ENCODE assay signal across 18 mouse cellular contexts in the genomic region with DNA sequence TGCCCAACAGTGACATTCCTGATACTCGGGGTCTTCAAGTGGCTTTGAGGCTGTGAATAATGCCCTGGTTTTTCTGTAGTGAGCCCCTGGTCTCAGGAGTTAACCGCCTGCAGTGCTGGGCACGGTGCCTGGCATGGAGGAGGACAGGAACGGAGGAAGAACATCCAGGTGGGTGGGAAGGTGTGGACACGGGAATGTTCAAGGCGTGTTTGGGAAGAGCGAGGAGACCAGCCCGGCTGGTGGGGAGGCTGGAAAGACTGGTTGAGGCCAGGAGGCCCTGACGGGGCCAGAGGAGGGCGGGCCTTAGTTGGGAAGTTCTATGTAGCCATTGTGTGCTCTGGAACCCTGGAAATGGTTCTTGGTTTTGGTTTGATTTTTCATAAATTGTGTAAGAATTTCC. TPM values are rescaled to one million over a fixed set of nuclear protein-coding genes. Genes with fewer than 3 reads are reported as not detected.
DNase-seq lines count a peak whose midpoint lies in the region; ATAC-seq and TF ChIP-seq lines count a peak whose summit lies in the region.
"Had no signal": no experiment of that assay in that cellular context is flagged by ENCODE, and none has a peak within 500 bp of the region (broad histone marks: within the 10 kb centered on the region; RNA-seq: fewer than 3 reads in every experiment).

No protein-coding gene starts in this region.

- no peak overlapping the region for H3K4me3 ChIP-seq in stomach, postnatal 0 days (ENCODE audit: low read depth, low read length)
- H3K4me3 ChIP-seq in midbrain, embryonic 15.5 days, result no peak overlapping the region

- no peak overlapping the region for H3K9ac ChIP-seq in stomach, postnatal 0 days (ENCODE audit: low read length)
- no peak overlapping the region for H3K9ac ChIP-seq in midbrain, embryonic 15.5 days

- no peaks in the 10 kb centered on the region for H3K4me1 ChIP-seq in stomach, postnatal 0 days (replicated peaks; ENCODE audit: control insufficient read depth, insufficient read depth)
- H3K4me1 ChIP-seq in midbrain, embryonic 15.5 days, result no peaks in the 10 kb centered on the region

- no peaks in the 10 kb centered on the region for H3K9me3 ChIP-seq in stomach, postnatal 0 days (ENCODE audit: control insufficient read depth, low read length)
- no peaks in the 10 kb centered on the region for H3K9me3 ChIP-seq in midbrain, embryonic 15.5 days
- H3K9me3 ChIP-seq: G1E had no signal

- no peak for ATAC-seq in stomach, postnatal 0 days (ENCODE audit: low FRiP score, low TSS enrichment)
- ATAC-seq in midbrain, embryonic 15.5 days (replicated peaks), result no peak
- ATAC-seq: activated CD4-positive, CD25-positive, alpha-beta regulatory T cell, adult 4 months; CD4-positive, CD25-positive, alpha-beta regulatory T cell, adult 4 months; Patski had no signal

- WGBS in stomach, postnatal 0 days, result 73% methylated on average over 10 of the region's 10 CpGs
- WGBS in midbrain, embryonic 15.5 days, result 91% methylated on average over 10 of the region's 10 CpGs

- peak; percentile 96 for DNase-seq in fat pad, adult 2 months (ENCODE audit: extremely low read depth, low read depth, low spot score)
- DNase-seq in stomach, postnatal 0 days (ENCODE audit: low spot score), result peak; percentile 37
- DNase-seq in spleen, postnatal 10 days (ENCODE audit: low spot score in 2 of 2), result no peak
- DNase-seq: adrenal gland, adult 2 months; adrenal gland, adult 8-10 months; adrenal gland, postnatal 10 days; adrenal gland, postnatal 14 days; adrenal gland, postnatal 25 days; adrenal gland, postnatal 36 days; B cell, adult 2 months; cerebellum, adult 11 months; cerebellum, adult 11-12 months; cerebellum, adult 18-20 months had no signal

- no peaks in the 10 kb centered on the region for H3K36me3 ChIP-seq in stomach, postnatal 0 days (ENCODE audit: control insufficient read depth, insufficient read depth, low read length)
- no peaks in the 10 kb centered on the region for H3K36me3 ChIP-seq in midbrain, embryonic 15.5 days (replicated peaks)
- H3K36me3 ChIP-seq: G1E had no signal

- no peak overlapping the region for H3K4me2 ChIP-seq in stomach, postnatal 0 days (replicated peaks; ENCODE audit: low read depth)
- no peak overlapping the region for H3K4me2 ChIP-seq in midbrain, embryonic 15.5 days

- no peak for TF ChIP-seq CTCF in stomach, postnatal 0 days (IDR thresholded peaks at IDR 0.05; ENCODE audit: low read depth)

- H3K27ac ChIP-seq in stomach, postnatal 0 days (replicated peaks), result no peak overlapping the region
- H3K27ac ChIP-seq in midbrain, embryonic 15.5 days, result no peak overlapping the region

- H3K27me3 ChIP-seq in stomach, postnatal 0 days (ENCODE audit: control insufficient read depth, insufficient read depth, low read length), result no peaks in the 10 kb centered on the region
- H3K27me3 ChIP-seq in midbrain, embryonic 15.5 days (replicated peaks), result no peaks in the 10 kb centered on the region
- H3K27me3 ChIP-seq: Patski had no signal

- TF ChIP-seq EP300 in stomach, postnatal 0 days (optimal IDR thresholded peaks at IDR 0.05), result peak; percentile 30

RNA-seq across cellular contexts. Expression of a gene that starts 36.3 kb away (rescaled TPM):
- 74.6 and 85.7 TPM in 2 replicates for polyA plus RNA-seq in stomach, postnatal 0 days (2015; fragmentation: Nextera tagmentation; extraction: Ambion mirVana)
- 33.4 and 37.9 TPM in 2 replicates for polyA plus RNA-seq in midbrain, embryonic 15.5 days (2015; fragmentation: Nextera tagmentation; extraction: Ambion mirVana)

RNA-seq across cellular contexts. Expression of a gene that starts 37.2 kb away (rescaled TPM):
- 55.0 and 60.2 TPM in 2 replicates for polyA plus RNA-seq in stomach, postnatal 0 days (2015; fragmentation: Nextera tagmentation; extraction: Ambion mirVana)
- 1.3 and 2.0 TPM in 2 replicates for polyA plus RNA-seq in midbrain, embryonic 15.5 days (2015; fragmentation: Nextera tagmentation; extraction: Ambion mirVana)

Comparison
In these comparisons a context has a peak if more than half of its experiments do, and no peak if none do; other contexts are left out.
1. DNase-seq: peak in fat pad, adult 2 months (single experiment) and stomach, postnatal 0 days (single experiment); none in spleen, postnatal 10 days (0 of 2).
2. RNA of a gene that starts 37.2 kb away (polyA plus RNA-seq): 55.0 to 60.2 TPM in stomach, postnatal 0 days; 1.3 to 2.0 TPM in midbrain, embryonic 15.5 days; every median in the first group is over 10 times any median in the second.